Mouse (Mus musculus) forebrain, embryonic 16.5 days (tissue): ENCODE results near the gene Creld2. TPM values are rescaled to one million over a fixed set of nuclear protein-coding genes. Genes with fewer than 3 reads are reported as not detected.
A peak's percentile ranks its signal among the peaks of the same experiment; 100 is the strongest.
"Not testable (repeated sequence)": the region's sequence is repeated elsewhere in the genome, so short reads cannot be mapped to it uniquely, and the experiment has no call there.

ENCODE experiments used
- ATAC-seq: fragments of 200-750 bp; cut with Nextera tagmentation; 2 replicates; pipeline ENCODE4 v1.8.0; 2017; ENCODE audit warnings: mild to moderate bottlenecking, moderate library complexity
- H3K27ac ChIP-seq: fragments of 300-500 bp; sonication (generic); 2 replicates; pipeline ENCODE4 v1.5.1; 2014; ENCODE audit warnings: low read length, control low read depth
- H3K27me3 ChIP-seq: fragments of 300-500 bp; sonication (generic); replicated peaks from 2 replicates; pipeline ENCODE4 v1.6.1; 2014; ENCODE audit warnings: low read length; ENCODE audit not compliant: control insufficient read depth, insufficient read depth
- H3K36me3 ChIP-seq: fragments of 300-500 bp; sonication (generic); 2 replicates; pipeline ENCODE4 v1.6.1; 2014; ENCODE audit not compliant: control insufficient read depth, insufficient read depth
- H3K4me1 ChIP-seq: fragments of 300-500 bp; sonication (generic); replicated peaks from 2 replicates; pipeline ENCODE4 v1.6.1; 2014; ENCODE audit warnings: low read length; ENCODE audit not compliant: control insufficient read depth, insufficient read depth
- H3K4me2 ChIP-seq: fragments of 300-500 bp; sonication (generic); 2 replicates; pipeline ENCODE4 v1.6.1; 2014; ENCODE audit warnings: mild to moderate bottlenecking, low read length, control low read depth
- H3K4me3 ChIP-seq: fragments of 300-500 bp; sonication (generic); replicated peaks from 2 replicates; pipeline ENCODE4 v1.5.1; 2014; ENCODE audit warnings: mild to moderate bottlenecking, low read length, control low read depth
- H3K9ac ChIP-seq: fragments of 300-500 bp; sonication (generic); replicated peaks from 2 replicates; pipeline ENCODE4 v1.6.1; 2014; ENCODE audit warnings: low read depth, low read length, control low read depth
- H3K9me3 ChIP-seq: fragments of 300-500 bp; sonication (generic); 2 replicates; pipeline ENCODE4 v1.6.1; 2016; ENCODE audit warnings: low read length; ENCODE audit not compliant: control insufficient read depth
- WGBS: fragments of 180-500 bp; shearing (Covaris S2); extraction: QIAGEN DNeasy Blood & Tissue Kit; methylation state at CpG from one replicate; pipeline ENCODE4 v1.1.7; 2014; 5-methylcytosine and 5-hydroxymethylcytosine counted together
- polyA plus RNA-seq: library from polyadenylated mRNA; unstranded; fragments of >200 nt; fragmentation: Nextera tagmentation; extraction: Ambion mirVana; gene quantifications from 2 replicates; pipeline ENCODE4 v1.2.1, GENCODE M21; 2015

The Creld2 gene
- 57.3 and 60.4 TPM in 2 replicates for polyA plus RNA-seq

DNA sequence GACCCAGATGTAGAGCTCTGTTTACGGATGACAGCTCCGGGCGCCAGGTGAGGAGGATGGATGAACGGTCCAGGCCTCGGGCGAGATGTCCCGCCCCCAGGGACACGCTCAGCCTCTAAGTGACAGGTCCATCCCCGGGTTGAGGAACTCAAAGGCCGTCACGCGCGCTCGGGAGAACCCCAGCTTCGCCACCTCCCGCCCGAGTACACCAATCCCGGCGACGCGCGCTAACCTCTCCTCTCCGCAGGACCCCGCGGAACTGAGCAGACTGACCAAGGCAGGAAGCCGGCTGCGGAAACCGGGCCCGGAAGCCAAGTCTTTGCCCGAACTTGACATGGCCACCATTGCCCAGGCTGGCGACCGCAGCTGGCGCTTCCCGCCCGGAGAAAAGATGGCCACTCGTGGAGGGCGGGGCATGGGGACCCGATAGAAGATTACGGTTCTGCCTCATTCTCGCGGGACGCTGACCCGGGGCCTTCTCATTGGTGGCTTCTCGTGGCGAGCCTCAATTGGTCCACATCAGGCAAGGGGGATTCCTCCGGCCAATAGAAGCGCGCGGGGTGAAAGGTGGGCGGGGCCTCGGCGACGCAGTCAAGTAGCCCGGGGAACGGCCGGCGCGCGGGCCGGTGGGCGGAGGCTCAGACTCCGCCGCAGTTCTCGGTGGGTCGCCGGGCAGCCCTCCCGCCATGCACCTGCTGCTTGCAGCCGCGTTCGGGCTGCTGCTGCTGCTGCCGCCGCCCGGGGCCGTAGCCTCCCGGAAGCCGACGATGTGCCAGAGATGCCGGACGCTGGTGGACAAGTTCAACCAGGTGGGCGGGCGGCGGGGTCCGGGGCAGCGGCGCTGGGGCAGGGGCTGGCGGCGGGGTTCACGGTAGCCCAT is at the start of gene Creld2, which contains the start of gene Alg12:
TSS of gene Creld2 (plus strand) at position 621 of the 880 bp plus-strand sequence.
TSS of gene Alg12 (minus strand) at position 293 of the 880 bp plus-strand sequence.
- peak within 1 kb of the TSS; percentile 77 for H3K9ac ChIP-seq
- no peaks in the 10 kb centered on the region for H3K27me3 ChIP-seq
- H3K36me3 ChIP-seq: peaks cover 9% of the 10 kb centered on the region
- H3K9me3 ChIP-seq: no peaks in the 10 kb centered on the region
- H3K4me3 ChIP-seq: peak within 1 kb of the TSS; percentile 85
- H3K27ac ChIP-seq: peak within 1 kb of the TSS; percentile 46
- H3K4me1 ChIP-seq: peaks cover 15% of the 10 kb centered on the region
- peak within 1 kb of the TSS; percentile 87 for H3K4me2 ChIP-seq
- ATAC-seq: peak; percentile 99
- under 1% methylated on average over 79 of the region's 88 CpGs for WGBS

DNA sequence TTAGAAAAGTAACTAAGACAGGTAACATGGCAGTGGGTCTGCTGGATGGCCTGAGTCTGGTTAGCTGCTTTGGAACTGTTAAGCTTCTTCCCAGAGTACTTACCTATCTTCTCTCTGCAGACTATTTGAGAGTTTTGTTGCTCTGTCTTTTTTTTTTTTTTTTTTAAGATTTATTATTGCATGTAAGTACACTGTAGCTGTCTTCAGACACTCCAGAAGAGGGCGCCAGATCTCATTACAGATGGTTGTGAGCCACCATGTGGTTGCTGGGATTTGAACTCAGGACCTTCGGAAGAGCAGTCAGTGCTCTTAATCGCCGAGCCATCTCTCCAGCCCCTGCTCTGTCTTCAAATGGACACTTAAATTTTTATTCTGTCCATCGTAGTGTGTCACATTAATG is 44.8 kb upstream of the Creld2 start:
- peaks cover 18% of the 10 kb centered on the region for H3K36me3 ChIP-seq
- H3K9me3 ChIP-seq, H3K27ac ChIP-seq, H3K4me3 ChIP-seq, H3K9ac ChIP-seq, ATAC-seq, H3K27me3 ChIP-seq, H3K4me2 ChIP-seq, H3K4me1 ChIP-seq: not testable (repeated sequence)
- 94% methylated on average over 5 of the region's 5 CpGs for WGBS

DNA sequence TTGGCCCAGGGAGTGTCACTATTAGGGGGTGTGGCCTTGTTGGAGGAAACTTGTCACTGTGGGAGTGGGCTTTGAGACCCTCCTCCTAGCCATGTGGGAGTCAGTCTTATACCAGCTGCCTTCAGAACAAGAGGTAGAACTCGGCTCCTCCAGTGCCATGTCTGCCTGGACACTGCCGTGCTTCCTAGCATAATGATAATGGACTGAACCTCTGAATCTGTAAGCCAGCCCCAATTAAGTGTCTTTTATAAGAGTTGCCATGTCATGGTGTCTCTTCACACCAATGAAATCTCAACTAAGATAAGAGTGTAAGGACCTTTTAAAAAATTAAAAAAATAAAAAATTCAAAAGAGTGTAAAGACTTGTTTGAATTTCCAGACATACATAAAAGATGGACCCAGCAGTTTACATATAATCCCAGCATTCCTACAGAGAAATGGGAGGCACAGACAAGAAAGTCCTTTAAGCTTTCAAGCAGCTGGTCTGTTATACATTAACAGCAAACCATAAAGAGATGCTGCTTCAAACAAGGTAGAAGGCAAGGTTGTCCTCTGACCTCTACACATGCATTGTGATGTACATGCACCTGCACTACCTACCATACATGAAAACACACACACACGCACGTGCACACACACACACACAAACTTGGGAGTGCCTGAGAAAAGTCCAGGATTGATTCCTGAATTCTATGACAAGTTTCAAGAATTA is 27.2 kb upstream of the Creld2 start:
- no peak for ATAC-seq
- 80% methylated on average over 4 of the region's 4 CpGs for WGBS

DNA sequence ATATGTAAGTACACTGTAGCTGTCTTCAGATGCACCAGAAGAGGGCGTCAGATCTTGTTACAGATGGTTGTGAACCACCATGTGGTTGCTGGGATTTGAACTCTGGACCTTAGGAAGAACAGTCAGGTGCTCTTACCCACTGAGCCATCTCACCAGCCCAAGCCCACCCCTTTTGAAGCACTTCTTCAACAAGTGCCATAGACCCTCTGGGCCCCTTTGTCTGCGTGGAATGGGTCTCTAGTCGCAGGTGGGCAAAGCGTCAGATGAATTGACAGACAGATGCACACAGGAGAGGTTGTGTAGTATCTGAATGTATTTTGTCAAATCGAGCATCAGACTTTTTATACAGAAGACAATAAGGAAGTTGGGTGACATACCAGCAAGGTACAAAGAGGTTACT is 24.7 kb upstream of the Creld2 start:
- H3K27me3 ChIP-seq, ATAC-seq, H3K4me1 ChIP-seq, H3K27ac ChIP-seq, H3K9me3 ChIP-seq, H3K4me2 ChIP-seq, H3K4me3 ChIP-seq, H3K36me3 ChIP-seq, H3K9ac ChIP-seq: not testable (repeated sequence)
- 85% methylated on average over 4 of the region's 5 CpGs for WGBS

More for the DNA sequence above, 27.2 kb upstream of the Creld2 start:
- no peak overlapping the region for H3K4me2 ChIP-seq
- no peak overlapping the region for H3K4me3 ChIP-seq
- H3K9ac ChIP-seq: no peak overlapping the region
- H3K4me1 ChIP-seq: no peaks in the 10 kb centered on the region
- H3K27me3 ChIP-seq: no peaks in the 10 kb centered on the region
- no peaks in the 10 kb centered on the region for H3K9me3 ChIP-seq
- H3K27ac ChIP-seq: no peak overlapping the region
- H3K36me3 ChIP-seq: peaks cover 4% of the 10 kb centered on the region; the same call in 1 of the 2 replicates

DNA sequence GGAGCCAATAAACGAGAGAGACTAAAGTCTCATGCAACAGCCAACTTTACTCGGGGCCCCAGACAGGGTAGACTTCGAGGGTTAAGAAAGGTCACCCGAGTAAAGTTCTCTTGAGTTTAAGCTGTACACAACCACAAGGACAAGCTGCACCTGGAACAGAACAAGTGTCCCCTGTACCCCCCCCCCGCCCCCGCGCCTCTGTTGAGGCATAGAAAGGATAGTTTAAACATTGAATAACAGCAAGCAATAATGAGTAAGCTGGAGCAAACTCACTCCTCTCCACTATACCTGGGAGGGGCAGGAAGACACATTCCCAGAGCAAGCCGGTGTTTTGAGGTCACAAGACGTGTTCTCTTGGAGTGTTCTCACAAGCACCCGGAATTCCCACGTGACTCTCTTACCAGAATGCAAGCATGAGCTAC is 19.5 kb upstream of the Creld2 start:
- Histone ChIP-seq H3K4me2 (no peak overlapping the region), H3K4me3 (no peak overlapping the region), H3K27me3 (no peaks in the 10 kb centered on the region), H3K4me1 (no peaks in the 10 kb centered on the region), H3K9ac (no peak overlapping the region), H3K9me3 (no peaks in the 10 kb centered on the region), H3K27ac (no peak overlapping the region), H3K36me3 (peaks cover 3% of the 10 kb centered on the region; the same call in 1 of the 2 replicates)
- 91% methylated on average over 11 of the region's 11 CpGs for WGBS
- no peak for ATAC-seq

DNA sequence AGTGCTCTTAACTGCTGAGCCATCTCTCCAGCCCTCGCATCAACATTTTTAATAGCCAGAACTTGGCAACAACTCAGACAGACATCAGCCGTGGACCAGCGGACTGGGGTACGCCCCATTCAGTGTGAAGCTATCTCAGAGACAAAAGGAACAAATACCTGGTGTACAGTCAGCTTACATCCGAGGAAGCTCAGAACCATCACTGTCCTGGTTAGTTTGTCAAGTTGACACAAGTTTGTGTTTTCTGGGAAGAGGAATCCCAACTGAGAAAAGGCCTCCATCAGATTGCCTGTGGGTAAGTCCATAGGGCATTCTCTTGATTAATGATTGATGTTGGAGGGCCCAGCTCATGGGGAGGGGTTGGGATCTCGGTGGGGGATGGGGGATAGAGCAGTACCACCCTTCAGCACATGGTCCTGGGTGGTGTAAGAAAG is 18.5 kb upstream of the Creld2 start:
- Histone ChIP-seq H3K4me1 (no peaks in the 10 kb centered on the region), H3K9me3 (no peaks in the 10 kb centered on the region), H3K27me3 (no peaks in the 10 kb centered on the region), H3K27ac (no peak overlapping the region), H3K36me3 (peaks cover 10% of the 10 kb centered on the region), H3K9ac (no peak overlapping the region), H3K4me2 (no peak overlapping the region), H3K4me3 (no peak overlapping the region)
- ATAC-seq: no peak
- 77% methylated on average over 6 of the region's 6 CpGs for WGBS

DNA sequence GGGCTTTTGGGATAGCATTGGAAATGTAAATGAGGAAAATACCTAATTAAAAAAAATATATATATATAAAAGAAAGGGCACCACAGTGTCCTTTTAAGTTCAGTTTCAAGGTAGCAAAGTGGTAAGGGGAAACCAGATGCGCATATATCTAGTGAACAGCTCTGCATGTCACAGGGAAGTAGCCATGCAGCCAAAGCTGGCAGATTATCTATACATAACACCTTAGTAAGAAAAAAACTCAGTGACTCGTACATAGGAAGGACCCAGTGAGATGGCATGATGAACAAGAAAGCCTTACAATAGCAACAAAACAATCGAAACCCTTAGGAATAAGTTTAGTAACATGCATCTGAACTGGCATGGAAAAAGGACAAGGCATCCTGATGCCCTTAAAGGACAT is 17.5 kb upstream of the Creld2 start:
- no peak overlapping the region for H3K4me2 ChIP-seq
- H3K9me3 ChIP-seq: no peaks in the 10 kb centered on the region
- H3K4me1 ChIP-seq: no peaks in the 10 kb centered on the region
- no peaks in the 10 kb centered on the region for H3K27me3 ChIP-seq
- no peak for ATAC-seq
- no peak overlapping the region for H3K4me3 ChIP-seq
- peaks cover 14% of the 10 kb centered on the region for H3K36me3 ChIP-seq
- H3K9ac ChIP-seq: no peak overlapping the region
- no peak overlapping the region for H3K27ac ChIP-seq
- 83% methylated on average over 3 of the region's 3 CpGs for WGBS

DNA sequence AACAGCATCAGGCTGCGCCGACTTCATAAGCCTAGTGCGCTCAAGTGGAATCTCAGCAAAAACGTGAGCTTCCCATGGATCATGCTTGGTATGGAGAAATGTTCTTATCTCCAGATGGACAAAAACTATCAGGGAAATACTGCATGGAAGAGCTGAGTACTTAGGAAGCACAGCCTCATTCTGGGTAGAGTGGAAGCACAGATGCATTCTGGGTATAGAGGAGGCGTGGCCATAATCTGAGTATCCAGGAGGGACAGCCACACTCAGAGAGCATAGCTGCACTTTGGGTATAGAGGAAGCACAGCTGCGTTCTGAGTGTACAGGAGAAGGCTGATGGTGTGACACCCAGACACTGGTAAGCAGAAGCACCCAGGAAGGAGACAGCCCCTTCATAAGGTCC is 17.1 kb upstream of the Creld2 start:
- H3K4me1 ChIP-seq: no peaks in the 10 kb centered on the region
- peaks cover 14% of the 10 kb centered on the region for H3K36me3 ChIP-seq
- WGBS: 89% methylated on average over 6 of the region's 6 CpGs
- no peak overlapping the region for H3K4me3 ChIP-seq
- H3K27ac ChIP-seq: no peak overlapping the region
- H3K9ac ChIP-seq: no peak overlapping the region
- H3K9me3 ChIP-seq: no peaks in the 10 kb centered on the region
- ATAC-seq: no peak
- H3K27me3 ChIP-seq: no peaks in the 10 kb centered on the region
- no peak overlapping the region for H3K4me2 ChIP-seq

DNA sequence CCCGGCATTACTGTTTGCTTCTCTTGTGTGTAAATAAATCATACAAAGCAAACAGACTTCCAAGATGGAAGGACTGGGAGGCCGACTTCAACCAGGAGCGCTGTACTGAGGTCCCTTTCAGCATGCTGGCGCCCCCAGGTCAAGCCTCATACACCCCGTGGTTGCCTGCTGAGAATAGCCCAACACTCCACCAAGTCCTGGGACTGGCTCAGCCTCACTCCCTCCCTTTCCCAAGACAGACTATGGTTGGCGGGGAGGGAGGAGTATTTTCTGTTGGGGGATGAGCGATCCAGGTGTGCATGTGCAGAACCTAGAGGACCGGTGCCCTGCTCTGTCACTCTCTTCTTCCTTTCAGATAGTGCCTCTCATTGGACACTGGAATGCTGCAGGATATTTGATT is 11.3 kb upstream of the Creld2 start:
- no peaks in the 10 kb centered on the region for H3K4me1 ChIP-seq
- H3K27ac ChIP-seq: no peak overlapping the region
- no peaks in the 10 kb centered on the region for H3K27me3 ChIP-seq
- peaks cover 14% of the 10 kb centered on the region for H3K36me3 ChIP-seq
- no peak overlapping the region for H3K4me2 ChIP-seq
- WGBS: 86% methylated on average over 8 of the region's 8 CpGs
- H3K4me3 ChIP-seq: no peak overlapping the region
- H3K9me3 ChIP-seq: no peaks in the 10 kb centered on the region
- ATAC-seq: no peak
- H3K9ac ChIP-seq: no peak overlapping the region
